Mouse (Mus musculus): ENCODE results near the gene Nprl3. TPM values are rescaled to one million over a fixed set of nuclear protein-coding genes. Genes with fewer than 3 reads are reported as not detected.
"Not testable (repeated sequence)": the region's sequence is repeated elsewhere in the genome, so short reads cannot be mapped to it uniquely, and the experiment has no call there.

The Nprl3 gene
- polyA plus RNA-seq, 3 experiments from 2014 or later, result 27.3 to 55.0 (median 45.7) TPM

DNA sequence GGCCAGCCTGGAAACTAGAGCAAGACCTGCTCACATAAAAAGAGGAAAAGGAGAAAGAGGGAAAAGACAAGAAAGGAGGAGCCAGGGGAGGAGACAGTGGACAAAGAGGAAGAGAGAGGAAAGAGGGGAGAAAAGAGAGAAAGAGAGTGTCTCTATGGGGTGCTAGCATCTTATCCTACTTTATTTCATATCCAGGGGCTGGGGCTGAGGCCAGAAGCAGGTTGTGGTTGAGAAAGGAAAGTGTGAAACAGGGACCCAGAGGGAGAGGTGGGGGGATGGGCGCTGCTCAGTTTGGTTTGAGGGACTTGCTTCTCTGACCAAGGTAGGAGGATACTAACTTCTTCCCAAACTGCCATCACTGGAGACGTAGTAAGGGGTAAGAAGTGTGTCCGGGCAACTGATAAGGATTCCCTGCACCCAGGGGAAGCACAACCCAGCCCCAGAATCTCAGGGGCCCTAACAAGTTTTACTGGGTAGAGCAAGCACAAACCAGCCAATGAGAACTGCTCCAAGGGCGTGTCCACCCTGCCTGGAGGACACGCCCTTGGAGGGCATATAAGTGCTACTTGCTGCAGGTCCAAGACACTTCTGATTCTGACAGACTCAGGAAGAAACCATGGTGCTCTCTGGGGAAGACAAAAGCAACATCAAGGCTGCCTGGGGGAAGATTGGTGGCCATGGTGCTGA, 15.7 kb upstream of the Nprl3 start, which contains the start of gene Hba-a1:
Gene Hba-a1, plus strand, starts transcription at position 421 of the 687 bp plus-strand sequence.
- not testable (repeated sequence) for ATAC-seq

DNA sequence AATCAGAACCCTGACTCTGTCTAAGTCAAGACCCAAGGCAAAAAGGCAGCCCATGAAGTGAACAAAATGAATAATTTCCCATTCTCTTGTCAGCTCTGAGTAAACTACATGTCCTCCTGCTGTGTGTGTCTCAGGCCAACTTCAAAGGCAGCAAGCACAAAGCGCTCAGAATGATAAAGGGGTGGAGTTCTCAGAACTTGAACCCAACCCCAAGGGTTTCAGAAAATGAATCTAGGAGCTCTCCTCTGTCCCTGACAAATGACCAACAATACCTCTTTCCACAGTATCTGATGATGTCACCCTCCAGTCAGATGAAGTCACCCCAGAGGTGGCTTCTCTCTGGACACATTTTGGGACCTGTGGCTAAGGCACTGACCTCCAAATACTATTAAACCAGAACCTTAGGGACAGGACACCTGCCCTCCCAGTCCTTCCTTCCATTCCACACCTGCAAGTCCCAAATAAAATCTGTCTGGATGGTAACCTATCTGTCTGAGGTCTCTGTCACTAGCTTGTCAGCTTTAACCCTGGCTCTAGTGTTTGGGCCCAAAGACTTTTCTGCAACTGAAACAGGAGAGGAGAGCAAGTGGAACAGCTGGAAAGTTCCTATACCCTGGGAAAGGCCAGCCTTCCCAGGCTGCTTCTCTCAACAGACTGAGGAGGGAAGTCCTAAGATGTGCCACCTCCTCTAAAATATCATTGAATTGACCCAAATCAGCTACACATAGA, 14.1 kb upstream of the Nprl3 start:
- ATAC-seq, result no peak

DNA sequence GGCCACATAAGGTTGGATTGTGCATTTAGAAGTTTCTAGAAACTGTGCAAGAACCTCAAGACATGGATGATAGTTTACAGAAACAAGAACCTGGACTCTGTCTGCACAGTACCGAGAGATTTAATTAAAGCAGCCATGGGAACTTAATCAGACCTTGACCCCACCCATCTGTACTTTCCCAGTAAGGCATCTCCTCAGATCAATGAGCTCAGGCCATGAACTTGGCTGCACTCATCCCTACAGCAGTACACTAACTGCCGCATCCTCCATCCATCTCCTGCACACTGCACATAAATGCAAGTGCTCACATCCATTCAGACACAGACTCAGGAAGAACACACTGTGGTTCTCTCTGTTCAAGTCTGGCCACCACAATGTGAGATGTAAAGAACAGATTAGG, 13.1 kb upstream of the Nprl3 start:
- no peak for ATAC-seq

DNA sequence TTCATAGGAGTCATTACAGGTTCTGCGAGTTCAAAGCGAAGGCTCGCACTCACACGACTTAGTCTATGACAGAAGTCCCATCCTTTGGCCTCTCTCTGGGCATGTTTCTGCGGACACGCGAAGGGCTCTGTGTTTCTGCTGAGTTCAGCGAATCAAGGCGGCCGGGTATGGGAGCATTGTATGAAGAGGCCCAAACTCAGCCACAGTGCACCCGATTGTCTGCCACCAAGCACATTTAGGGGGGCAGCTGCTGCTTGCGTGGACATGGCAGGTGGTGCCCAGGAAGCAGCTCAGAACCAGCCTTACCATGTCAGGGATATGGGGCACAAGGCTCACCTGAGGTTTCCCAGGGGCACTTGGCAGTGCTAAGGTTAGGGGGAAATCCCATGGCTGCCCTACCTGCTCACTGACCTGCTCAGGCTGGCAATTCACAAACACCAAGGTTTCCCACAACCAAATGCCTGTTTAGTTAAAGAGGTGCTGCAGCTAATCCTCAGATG, 11.0 kb upstream of the Nprl3 start:
- no peak for ATAC-seq

DNA sequence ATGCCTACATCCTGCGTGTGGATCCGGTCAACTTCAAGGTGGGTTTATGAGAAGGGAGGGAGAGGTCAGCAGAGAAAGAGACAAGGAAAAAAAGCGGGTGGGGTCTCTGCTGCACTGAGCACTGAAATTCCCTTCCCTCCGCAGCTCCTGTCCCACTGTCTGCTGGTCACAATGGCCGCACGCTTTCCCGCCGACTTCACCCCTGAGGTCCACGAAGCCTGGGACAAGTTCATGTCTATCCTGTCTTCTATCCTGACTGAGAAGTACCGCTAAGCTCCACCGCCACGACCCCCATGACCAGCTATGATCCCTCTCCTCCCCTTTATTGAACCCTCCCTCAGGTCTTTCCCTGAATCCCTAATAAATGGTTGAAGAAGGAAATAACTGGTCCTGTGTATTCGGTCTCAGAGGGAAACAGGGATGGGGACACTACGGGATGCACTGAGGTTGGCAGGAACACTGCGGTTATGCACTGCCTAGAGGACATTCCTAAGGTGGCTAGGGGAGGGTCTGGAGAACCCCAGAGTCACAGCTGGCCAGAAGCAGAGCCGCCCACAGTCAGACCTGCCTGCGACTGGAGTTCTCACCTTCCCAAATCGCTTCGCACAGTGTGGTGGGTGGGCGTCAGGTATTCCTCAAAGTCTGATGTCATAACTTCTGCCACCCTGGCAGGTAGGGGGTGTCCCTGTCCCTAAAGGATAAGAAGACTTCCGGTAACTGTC, 10.4 kb upstream of the Nprl3 start:
- ATAC-seq, result no peak

DNA sequence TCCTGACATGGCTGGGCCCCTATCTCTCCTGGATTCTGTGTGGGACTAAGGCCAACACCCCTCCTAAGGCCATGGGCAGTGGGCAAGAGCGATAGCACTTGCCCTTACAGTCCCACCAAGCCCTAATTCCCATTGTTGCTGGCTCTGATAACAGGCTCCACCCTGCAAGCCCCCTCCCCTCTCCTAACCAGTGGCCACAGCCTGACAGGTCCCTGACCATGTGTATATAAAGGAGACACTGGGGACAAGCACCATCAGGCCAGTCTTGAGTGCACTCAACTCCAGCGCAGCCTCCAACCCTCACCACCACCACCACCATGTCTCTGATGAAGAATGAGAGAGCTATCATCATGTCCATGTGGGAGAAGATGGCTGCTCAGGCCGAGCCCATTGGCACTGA, 8.8 kb upstream of the Nprl3 start, which contains the start of gene Hba-x:
Gene Hba-x, plus strand, starts transcription at position 54 of the 400 bp plus-strand sequence.
- ATAC-seq, result no peak

DNA sequence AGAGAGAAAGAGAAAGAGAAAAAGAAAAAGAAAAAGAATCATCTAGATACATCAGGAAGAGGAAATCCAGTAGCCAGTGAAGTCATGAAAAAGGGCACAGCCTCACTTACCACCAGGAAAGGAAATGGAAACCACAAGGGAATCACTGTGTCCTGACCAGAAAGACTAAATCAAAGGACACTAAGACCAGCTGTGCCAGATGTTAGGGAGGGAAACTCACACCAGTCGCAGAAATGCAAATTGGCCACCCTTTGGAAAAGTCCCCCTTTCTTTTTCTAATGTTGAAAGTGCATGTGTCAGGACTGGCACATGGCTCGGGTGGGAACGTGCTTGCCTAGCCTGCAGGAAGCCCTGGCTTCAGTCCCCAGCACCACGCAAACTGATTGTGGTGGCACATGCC, 3.7 kb upstream of the Nprl3 start:
- no peak for ATAC-seq

DNA sequence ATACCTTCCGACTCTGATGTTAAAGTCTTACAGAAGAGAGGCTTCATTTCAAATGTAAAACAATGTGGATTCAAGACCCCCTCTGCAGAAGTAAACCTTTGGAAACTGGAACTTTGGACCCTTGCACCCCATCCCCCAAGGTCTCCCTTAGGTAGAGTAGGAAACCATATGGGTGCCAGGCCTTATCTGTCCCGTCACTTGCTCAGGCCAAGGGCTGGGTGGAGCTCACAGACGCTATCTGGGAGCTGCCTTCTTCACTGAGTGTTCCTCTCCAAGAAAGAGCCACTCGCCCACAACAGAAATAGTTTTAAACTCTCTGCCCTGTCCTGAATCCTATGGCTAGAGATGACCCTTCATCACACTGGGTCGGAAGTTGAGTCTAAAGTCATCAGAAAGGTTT, 1.4 kb upstream of the Nprl3 start:
- ATAC-seq, result no peak

DNA sequence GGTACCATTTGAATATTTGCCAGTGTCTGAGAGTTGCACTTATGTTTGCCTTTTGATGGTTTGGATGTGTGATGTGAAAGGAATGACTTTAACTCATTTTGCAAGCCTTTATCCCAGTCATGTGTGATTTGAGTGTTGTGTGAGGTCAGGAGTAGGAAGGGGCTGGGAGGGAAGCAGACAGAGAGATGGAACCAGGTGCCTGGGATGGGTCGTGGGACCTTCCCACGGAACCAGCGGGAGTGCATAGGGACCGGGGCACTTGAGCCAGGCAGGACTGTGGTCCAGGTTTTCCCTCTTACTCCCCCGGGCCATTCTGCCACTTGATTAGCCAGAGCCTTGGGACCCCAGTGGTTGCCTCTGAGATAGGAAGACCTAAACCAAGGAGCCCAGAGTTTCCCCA, 457 bp upstream of the Nprl3 start:
- no peak for ATAC-seq

DNA sequence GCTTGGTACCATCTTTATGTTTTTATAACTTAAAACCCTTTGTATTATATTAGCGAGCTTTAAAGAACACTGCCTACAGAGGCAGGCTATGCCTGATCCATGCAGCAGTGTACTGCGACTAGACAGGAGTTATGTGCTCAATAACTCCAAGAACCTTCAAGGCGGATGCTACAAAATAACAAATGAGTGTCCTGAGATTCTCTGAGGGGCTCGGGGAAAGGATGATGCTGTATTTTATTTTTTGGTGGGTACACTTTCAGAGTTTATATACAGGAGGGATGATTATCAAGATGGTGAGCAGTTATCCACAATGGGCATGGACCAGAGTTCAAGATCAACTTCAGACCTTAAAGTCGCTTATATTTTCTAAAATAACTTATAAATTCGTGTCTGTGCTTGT, 731 bp downstream of the Nprl3 start:
- ATAC-seq, result no peak

DNA sequence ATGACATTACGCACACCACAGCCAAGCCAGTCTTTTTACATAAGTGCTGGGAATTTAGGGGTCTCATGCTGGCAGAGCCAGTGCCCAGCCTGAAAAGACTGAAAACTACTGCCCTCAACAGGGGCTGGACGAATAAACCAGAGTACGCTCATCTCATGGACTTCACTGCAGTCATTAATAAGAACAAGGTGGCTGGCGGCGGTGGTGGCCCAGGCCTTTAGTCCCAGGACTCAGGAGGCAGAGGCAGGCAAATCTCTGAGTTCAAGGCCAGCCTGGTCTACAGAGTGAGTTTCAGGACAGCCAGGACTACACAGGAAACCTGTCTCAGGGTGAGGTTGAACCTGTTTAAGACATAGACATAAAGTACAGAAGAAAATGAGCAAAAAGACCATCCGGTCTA, 1.3 kb downstream of the Nprl3 start:
- no peak for ATAC-seq

DNA sequence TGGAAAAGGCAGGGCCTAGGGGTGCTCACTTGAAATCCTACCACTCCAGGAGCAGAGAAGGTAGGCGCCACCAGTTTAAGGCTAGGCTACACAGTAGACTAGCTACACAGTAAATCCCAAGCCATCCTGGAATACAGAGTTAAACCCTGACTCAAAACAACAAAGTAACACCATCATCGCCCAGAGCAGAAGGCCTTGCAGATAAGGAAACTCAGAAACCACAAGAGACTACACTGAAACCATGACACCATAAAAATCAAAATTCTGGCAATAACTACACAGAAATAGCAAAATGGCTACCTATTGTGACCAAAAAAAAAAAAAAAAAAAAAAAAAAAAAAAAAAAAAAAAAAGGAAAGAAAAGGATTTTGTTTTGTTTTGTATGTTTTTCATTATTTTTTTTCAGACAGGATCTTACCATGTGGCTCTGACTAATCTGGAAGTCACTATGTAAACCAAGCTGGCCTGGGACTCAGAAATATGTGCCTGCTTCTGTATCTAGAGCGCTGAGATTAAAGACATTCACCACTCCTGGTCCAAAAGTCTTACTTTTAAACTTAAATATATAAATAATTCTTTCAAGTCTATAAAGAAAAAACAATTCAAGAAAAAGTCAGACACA, 2.3 kb downstream of the Nprl3 start:
- ATAC-seq, result no peak

DNA sequence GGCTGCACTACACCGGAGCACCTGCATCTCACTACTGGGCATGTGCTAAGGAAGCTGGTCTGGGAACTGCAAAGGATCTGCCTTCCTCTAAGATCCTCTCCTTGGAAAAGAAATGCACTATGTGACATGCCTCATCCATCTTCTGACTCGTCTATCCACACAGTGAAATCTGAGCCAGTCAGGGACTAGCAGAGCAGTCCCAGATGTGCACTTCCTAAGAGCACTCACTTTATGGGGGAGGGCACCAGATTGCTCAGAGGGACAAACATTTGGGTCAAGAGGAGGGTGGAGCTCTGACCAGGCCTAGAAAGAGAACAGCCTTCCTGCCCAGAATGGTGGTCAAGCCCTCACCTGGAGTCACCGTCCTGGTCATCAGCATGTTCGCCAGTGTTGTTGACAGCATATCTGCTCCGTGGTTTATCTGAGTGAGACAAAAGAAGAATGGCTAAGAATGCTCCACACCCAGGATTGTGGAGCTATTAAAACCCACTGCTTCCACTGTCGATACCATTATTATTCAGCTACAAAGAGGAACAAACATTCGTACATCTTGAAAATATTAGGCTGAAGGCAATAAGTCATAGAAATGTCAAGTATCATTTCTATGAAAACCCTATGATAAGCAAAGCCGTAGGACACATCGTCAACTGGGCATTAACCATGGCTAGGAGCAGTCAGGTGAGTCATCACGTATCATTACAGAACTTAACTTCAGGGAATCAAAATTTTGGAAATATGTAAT, 4.7 kb downstream of the Nprl3 start:
- no peak for ATAC-seq

DNA sequence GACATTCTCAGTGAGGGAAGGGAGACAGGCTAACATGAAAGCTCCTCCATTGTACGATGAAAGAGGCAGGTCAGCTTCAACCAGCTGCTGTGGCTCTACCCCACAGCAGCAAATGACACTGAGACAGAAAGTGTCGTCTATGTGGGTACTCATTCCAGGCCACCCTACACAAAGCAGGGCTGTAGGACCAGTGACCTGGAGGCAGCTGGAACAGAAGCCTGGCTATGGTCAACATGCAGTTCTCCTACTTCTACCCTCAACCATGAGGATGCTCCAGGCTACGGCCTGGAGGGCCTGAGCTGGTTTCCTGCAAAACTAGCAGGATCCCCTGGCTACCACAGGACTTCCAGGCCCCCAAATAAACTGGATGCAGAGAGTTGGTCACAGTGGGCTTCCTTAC, 10.9 kb downstream of the Nprl3 start:
- no peak for ATAC-seq

DNA sequence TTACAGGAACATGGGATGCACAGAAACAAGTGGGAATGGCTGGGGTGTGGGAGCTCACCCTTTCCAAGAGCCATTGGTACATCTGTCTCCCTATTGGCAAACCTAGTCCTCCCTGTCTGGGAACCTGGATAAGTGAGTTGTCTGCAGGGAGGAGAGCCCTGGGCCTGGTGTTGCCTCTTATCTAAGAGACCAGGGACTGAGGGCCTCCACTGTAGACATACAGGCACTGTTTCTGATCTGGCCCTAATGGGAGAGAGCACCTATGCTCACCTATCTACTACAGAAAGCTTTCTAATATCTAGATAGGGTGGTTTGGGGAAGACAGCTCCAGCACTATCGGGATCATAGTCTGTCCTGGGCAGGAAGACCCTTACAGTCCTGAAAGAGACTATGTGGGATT, 11.4 kb downstream of the Nprl3 start:
- ATAC-seq, result no peak

DNA sequence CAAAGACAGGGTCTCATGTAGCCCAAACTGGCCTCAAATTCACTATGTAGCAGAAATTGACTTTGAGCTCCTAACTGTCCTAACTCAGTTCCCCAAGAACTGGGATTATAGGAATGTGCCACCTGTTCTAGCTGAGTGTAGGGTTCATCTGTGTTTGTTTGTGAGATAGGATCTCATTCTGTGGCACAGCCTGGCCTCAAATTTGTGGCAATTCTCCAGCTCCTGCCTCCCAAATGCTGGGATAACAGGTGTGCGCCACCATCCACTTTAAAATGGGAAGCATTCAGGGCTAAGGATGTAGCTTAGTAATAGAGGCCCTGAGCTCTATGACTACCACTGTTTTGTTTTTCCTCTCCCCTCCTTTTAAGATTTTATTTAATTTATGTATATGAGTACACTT, 14.4 kb downstream of the Nprl3 start:
- ATAC-seq, result no peak

DNA sequence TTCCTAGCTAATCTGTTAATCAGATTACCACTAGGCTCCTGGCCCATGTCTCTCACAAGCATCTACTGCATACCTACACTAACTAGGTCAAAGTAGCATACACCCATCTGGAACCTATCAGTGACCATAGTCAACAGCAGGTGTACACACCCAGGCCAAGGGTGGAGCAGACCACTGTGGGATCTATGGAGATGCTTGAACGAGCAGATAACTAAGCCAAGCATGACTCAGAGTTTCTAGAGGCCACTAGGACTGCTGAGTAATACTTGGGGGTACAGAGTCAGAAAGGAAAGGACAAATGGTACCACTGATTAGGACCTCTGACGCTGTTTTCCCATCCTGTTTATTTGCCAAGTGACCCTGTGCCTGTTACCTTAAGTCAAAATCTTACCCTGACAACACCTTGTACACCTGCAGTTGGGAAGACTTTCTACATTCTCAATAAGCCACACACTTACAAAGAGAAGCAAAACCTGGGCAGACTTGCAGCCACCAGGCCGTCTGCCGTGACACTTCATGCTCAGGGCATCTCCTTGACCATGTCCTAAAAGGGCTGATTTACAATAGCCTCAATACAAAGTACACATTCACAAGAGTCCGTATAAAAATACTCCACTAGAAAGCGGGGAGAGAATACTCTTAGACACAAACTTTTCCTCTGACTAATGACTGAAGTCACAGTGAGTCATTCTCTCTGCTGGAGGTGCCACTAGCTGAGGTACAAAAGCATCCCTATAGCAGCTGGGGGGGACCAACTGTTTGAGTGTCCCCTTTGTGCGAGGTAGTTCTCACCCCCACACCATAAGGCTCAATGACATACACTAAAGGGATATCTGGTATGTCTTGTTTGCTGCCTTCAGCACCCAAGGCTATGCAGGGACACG, 16.4 kb downstream of the Nprl3 start:
- no peak for ATAC-seq

DNA sequence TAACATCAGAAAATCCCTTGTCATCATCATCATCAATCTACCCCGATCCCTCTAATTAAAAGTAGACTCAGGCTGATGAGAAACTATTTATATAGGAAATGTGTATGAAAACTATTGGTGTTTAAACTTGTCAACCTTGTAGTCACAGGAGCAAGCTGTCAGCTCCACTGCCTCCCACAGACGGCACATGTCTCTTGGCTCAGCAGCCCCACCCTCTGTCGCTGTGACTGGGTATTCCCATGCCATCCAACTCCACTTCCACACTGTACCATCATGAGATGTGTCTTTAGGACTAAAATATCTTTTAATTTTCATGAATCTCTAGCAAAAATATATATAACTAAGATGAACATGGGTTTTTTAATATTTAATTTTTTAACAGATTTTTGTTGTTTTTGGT, 19.2 kb downstream of the Nprl3 start:
- ATAC-seq, result no peak

DNA sequence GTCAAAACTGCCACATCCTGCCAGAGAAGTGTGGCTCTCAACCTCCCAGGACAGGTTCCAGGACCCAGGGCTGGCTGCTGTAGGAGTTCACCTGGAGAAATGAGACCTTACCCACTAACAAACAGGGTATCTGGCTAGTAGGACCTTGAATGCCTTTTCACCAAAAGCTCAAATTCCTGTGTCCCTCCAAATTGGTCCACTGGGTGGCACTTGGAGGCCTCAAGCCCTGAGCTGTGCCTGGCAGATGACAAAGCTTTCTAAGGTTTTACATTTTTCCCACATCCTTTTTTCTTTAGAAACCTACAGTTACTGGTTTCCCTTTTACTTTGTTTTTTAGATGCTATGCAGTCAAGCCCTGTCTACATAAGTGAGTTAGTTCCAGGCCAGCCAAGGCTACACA, 20.4 kb downstream of the Nprl3 start:
- ATAC-seq, result no peak

DNA sequence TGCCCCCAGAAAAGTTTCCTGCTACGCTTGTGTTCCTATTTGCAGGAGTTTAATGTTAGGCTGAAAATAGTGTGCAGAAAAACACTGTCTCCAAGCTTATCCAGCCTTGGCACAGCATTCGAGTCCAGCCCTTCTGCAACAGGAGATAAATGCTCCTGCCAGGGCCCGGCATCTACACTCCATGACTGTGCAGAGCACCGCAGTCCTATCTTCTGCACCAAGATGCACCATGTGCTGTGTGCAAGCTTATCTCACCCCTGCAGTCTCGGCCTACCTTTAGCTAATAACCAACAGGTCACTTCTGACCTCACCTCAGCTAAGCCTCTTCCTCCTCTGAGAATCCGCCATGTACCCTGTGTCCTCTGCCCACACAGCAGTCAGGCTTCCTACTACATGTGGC, 21.9 kb downstream of the Nprl3 start:
- no peak for ATAC-seq

DNA sequence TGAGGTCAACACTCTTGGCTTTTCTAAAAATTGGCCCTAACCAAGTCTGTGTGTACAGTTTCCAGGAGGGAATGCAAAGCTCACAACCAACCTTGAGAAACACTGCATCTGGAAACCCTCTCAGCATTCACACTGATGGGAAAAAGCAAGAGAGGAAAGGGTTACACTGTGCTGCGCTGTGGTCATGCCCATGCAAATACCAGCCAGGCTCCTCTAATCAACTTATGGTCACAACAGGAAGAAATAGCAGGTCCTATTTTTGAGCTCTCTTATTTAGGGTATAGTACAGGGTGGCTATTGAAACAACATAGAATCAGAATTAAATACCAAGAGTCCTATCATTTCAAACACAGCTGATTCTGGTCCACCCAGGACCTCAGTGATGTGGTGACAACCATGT, 22.9 kb downstream of the Nprl3 start:
- ATAC-seq, result no peak

All from inflammation-experienced regulatory T-cells, adult 6 months (primary cell).